Mouse (Mus musculus): ENCODE measurements around the gene Ifit2. TPM values are rescaled to one million over a fixed set of nuclear protein-coding genes. Genes with fewer than 3 reads are reported as not detected.
A peak's percentile ranks its signal among the peaks of the same experiment; 100 is the strongest.
"Not testable (repeated sequence)": the region's sequence is repeated elsewhere in the genome, so short reads cannot be mapped to it uniquely, and the experiment has no call there.

Ifit2 gene
- polyA plus RNA-seq, 1 experiment from 2014 or later, result 10.3 TPM

DNA sequence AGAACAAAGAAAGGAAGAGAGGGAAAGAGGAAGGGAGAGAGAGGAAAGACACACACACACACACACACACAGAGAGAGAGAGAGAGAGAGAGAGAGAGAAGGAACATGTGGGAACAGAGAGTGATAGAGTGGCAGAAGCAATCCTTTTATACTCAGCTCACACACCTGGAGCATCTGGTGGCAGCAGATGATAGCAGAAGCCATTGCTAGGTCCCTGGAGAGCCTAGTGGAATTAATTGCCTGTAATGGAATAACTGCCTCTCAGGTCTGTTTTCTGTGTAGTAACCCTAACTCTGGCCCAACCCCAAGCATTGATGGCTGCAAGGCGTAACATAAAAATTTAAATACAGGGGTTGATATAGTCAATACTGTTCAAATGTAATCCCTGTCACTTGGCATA is 20.6 kb downstream of the Ifit2 start:
- Histone ChIP-seq H3K9me3 (ENCODE audit: control insufficient read depth, low read length) (no peaks in the 10 kb centered on the region), H3K9ac (ENCODE audit: low read depth, low read length) (no peak overlapping the region), H3K27ac (replicated peaks; ENCODE audit: low read depth, low read length) (no peak overlapping the region), H3K36me3 (ENCODE audit: control insufficient read depth, insufficient read depth, low read length) (no peaks in the 10 kb centered on the region; the same call in 1 of the 2 replicates), H3K4me3 (ENCODE audit: low read depth, low read length) (no peak overlapping the region), H3K27me3 (replicated peaks; ENCODE audit: control insufficient read depth, insufficient read depth, low read length) (no peaks in the 10 kb centered on the region), H3K4me2 (ENCODE audit: low read depth, low read length) (no peak overlapping the region), H3K4me1 (ENCODE audit: control insufficient read depth, insufficient read depth, low read length) (peaks cover 7% of the 10 kb centered on the region; the same call in 1 of the 2 replicates)
- 78% methylated on average over 1 of the region's 1 CpGs for WGBS
- peak; percentile 62; the same call in 1 of the 2 replicates for ATAC-seq (ENCODE audit: low read depth)
- DNase-seq (ENCODE audit: low spot score), result no peak

DNA sequence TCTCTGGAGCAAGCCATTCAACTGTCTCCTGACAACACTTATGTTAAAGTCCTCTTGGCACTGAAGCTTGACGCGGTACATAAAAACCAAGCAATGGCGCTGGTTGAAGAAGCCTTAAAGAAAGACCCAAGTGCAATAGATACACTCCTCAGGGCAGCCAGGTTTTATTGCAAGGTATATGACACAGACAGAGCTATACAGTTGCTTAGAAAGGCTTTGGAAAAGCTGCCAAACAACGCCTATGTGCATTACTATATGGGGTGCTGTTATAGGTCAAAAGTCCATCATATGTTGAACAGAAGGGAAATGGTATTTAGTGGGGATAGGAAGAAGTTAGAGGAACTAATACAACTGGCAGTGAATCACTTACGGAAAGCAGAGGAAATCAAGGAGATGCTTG is 23.2 kb downstream of the Ifit2 start:
- Histone ChIP-seq H3K36me3 (ENCODE audit: control insufficient read depth, insufficient read depth, low read length) (no peaks in the 10 kb centered on the region; the same call in 1 of the 2 replicates), H3K4me1 (ENCODE audit: control insufficient read depth, insufficient read depth, low read length) (peaks cover 7% of the 10 kb centered on the region; the same call in 1 of the 2 replicates), H3K9ac (ENCODE audit: low read depth, low read length) (no peak overlapping the region), H3K27ac (replicated peaks; ENCODE audit: low read depth, low read length) (no peak overlapping the region), H3K4me2 (ENCODE audit: low read depth, low read length) (no peak overlapping the region), H3K4me3 (ENCODE audit: low read depth, low read length) (no peak overlapping the region), H3K27me3 (replicated peaks; ENCODE audit: control insufficient read depth, insufficient read depth, low read length) (no peaks in the 10 kb centered on the region), H3K9me3 (ENCODE audit: control insufficient read depth, low read length) (no peaks in the 10 kb centered on the region)
- DNase-seq (ENCODE audit: low spot score), result no peak
- WGBS, result 96% methylated on average over 5 of the region's 5 CpGs
- ATAC-seq (ENCODE audit: low read depth), result no peak

DNA sequence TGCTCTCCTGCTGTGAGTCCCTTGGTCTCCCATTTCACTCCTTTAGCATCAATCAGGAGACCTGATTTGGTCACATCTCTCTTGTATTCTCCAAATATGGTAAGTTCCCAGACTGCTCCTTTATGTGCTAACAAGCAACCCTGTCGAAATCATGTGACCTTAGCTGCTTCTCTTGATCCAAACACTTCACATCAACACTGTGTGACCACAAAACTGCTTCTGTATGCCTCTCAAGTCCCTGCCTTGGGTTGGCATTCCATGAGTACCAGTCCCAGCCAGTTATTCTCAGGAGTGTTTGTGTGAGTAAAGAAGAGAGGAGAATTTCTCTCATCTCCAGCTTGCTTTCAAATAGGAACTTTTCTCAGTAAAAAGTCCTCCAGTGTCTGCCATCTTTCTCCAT is 26.6 kb downstream of the Ifit2 start:
- H3K36me3 ChIP-seq (ENCODE audit: control insufficient read depth, insufficient read depth, low read length), result no peaks in the 10 kb centered on the region; the same call in 1 of the 2 replicates
- H3K4me2 ChIP-seq (ENCODE audit: low read depth, low read length), result no peak overlapping the region
- WGBS, result 59% methylated on average over 1 of the region's 1 CpGs
- H3K4me1 ChIP-seq (ENCODE audit: control insufficient read depth, insufficient read depth, low read length), result no peaks in the 10 kb centered on the region
- no peak overlapping the region for H3K4me3 ChIP-seq (ENCODE audit: low read depth, low read length)
- H3K9me3 ChIP-seq (ENCODE audit: control insufficient read depth, low read length), result no peaks in the 10 kb centered on the region
- ATAC-seq (ENCODE audit: low read depth), result no peak
- H3K27me3 ChIP-seq (replicated peaks; ENCODE audit: control insufficient read depth, insufficient read depth, low read length), result no peaks in the 10 kb centered on the region
- H3K9ac ChIP-seq (ENCODE audit: low read depth, low read length), result no peak overlapping the region
- no peak overlapping the region for H3K27ac ChIP-seq (replicated peaks; ENCODE audit: low read depth, low read length)
- DNase-seq (ENCODE audit: low spot score), result no peak

DNA sequence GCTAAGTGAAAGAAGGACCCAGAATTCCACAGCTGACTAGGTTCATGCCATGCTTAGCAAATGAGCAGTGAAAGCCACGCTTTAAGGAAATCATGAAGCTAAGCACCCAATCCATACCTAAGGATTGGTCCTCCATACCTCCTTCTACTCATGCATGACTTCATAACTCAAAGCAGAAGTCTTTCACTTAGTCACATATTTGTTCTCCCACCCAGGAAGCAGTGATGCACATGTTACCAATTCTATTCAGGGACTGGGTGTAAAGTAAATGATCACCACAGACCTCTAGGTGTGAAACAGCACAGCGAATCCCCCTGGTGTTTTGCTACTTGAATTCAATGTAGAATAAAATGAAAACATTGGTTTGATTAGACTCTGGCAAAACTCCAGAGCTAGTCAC is 32.2 kb downstream of the Ifit2 start:
- 63% methylated on average over 2 of the region's 2 CpGs for WGBS
- H3K9me3 ChIP-seq (ENCODE audit: control insufficient read depth, low read length); H3K4me2 ChIP-seq (ENCODE audit: low read depth, low read length); H3K27me3 ChIP-seq (replicated peaks; ENCODE audit: control insufficient read depth, insufficient read depth, low read length); H3K27ac ChIP-seq (replicated peaks; ENCODE audit: low read depth, low read length); H3K36me3 ChIP-seq (ENCODE audit: control insufficient read depth, insufficient read depth, low read length); H3K9ac ChIP-seq (ENCODE audit: low read depth, low read length); H3K4me1 ChIP-seq (ENCODE audit: control insufficient read depth, insufficient read depth, low read length); H3K4me3 ChIP-seq (ENCODE audit: low read depth, low read length); DNase-seq (ENCODE audit: low spot score); ATAC-seq (ENCODE audit: low read depth): not testable (repeated sequence)

DNA sequence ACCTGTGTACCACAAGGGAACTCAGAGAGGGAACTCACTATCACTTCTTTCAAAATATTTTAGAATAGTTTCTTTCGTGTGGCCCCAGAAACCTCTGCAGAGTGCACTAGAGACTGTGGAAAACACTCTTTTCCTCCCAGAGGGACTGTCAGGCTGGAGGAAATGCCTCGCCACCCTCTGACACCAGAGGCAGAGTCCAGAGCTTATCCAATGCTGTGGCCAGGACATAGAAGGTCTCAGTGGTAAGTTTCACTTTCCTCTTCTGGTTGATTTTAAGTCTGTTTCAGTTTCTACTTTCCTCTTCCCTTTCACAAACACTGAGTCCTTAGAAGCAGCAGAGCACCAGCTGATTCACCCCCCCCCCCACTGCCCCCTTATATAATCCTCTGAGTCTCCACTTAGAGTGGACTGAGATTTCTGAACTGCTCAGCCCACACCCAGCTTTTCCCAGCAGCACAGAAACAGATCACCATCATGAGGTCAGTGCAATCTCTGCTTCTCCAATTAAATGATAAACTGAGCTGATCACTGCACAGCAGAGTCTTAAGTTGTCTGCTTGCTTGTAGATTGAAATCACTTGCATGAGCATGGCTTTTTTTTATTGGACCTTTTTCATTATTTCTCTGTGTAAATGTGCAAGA is 32.8 kb downstream of the Ifit2 start, which contains the start of gene Ifit3:
TSS of gene Ifit3 (plus strand) at position 406 of the 641 bp plus-strand sequence.
- not testable (repeated sequence) for ATAC-seq (ENCODE audit: low read depth); H3K9ac ChIP-seq (ENCODE audit: low read depth, low read length); H3K4me2 ChIP-seq (ENCODE audit: low read depth, low read length); H3K36me3 ChIP-seq (ENCODE audit: control insufficient read depth, insufficient read depth, low read length); DNase-seq (ENCODE audit: low spot score); H3K4me3 ChIP-seq (ENCODE audit: low read depth, low read length); H3K27ac ChIP-seq (replicated peaks; ENCODE audit: low read depth, low read length); H3K27me3 ChIP-seq (replicated peaks; ENCODE audit: control insufficient read depth, insufficient read depth, low read length); H3K9me3 ChIP-seq (ENCODE audit: control insufficient read depth, low read length); H3K4me1 ChIP-seq (ENCODE audit: control insufficient read depth, insufficient read depth, low read length)
- WGBS, result 65% methylated on average over 2 of the region's 2 CpGs

DNA sequence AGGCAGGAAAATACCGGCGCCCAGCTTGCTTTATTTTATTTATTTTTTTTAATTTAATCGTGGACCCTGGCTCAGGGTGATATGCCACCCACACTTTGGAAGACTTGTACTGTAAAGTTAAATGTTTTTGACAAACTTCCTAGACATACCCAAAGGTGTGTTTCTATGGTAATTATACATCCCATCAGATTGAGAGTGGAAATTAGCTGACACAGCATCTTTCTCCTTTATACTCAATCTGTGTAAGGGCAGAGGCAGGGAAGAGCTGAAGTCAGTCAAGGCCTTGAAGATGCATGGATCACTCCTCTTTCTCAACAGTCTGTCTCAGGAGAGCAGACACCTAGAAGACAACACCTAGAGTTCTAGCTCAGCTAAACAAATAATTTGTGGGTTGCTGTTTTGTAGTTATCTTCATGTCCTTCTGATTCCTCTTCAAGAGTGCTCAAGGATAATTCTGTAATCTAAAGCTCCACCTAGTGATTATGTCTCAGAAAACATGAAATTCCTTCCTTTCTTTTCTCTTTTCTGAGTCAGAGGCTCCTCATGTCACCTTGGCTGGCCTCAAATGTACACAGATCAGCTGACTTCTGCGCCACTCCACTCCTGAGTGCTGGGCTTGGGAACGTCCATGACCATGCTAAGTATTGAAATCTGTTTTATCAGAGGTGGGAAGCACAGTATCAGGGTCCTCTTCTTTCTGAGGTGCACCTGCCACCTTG is 35.4 kb downstream of the Ifit2 start:
- not testable (repeated sequence) for H3K27me3 ChIP-seq (replicated peaks; ENCODE audit: control insufficient read depth, insufficient read depth, low read length); H3K4me3 ChIP-seq (ENCODE audit: low read depth, low read length); ATAC-seq (ENCODE audit: low read depth); H3K4me1 ChIP-seq (ENCODE audit: control insufficient read depth, insufficient read depth, low read length); H3K27ac ChIP-seq (replicated peaks; ENCODE audit: low read depth, low read length); H3K9ac ChIP-seq (ENCODE audit: low read depth, low read length); H3K9me3 ChIP-seq (ENCODE audit: control insufficient read depth, low read length); H3K4me2 ChIP-seq (ENCODE audit: low read depth, low read length); H3K36me3 ChIP-seq (ENCODE audit: control insufficient read depth, insufficient read depth, low read length); DNase-seq (ENCODE audit: low spot score)
- WGBS, result 79% methylated on average over 5 of the region's 5 CpGs

DNA sequence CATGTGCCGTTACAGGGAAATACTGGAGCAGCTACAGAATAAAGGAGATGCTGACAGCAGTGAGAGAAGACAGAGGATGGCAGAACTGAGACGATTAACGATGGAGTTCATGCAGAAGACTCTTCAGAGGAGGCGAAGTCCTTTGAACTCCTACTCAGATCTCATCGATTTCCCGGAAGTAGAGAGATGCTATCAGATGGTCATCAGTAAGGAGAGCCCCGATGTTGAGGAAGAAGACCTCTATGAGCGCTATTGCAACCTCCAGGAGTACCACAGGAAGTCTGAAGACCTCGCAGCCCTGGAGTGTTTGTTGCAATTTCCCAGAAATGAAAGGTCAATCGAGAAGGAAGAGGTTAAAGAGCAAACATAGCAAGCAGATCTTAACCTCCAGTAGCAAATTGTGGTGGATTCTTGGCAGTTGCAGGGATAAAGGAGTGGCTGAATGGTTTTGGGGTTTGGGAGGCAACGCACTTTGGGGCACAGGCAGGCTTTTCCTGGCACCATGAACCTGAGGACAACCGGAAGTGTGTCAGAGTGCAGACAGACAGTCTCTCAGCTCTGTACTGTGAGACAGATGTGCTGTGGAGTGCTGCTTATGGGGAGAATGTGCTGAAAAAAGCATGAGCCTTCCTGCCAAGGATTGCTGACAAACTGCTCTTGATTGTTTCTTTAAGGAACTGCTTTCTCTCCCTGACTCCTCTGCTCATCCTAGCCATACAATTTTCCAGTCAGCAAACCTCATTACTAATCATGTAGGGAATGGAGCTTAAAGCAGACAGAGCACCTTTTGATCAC is 37.6 kb downstream of the Ifit2 start:
- not testable (repeated sequence) for H3K9me3 ChIP-seq (ENCODE audit: control insufficient read depth, low read length); H3K27me3 ChIP-seq (replicated peaks; ENCODE audit: control insufficient read depth, insufficient read depth, low read length); H3K4me1 ChIP-seq (ENCODE audit: control insufficient read depth, insufficient read depth, low read length); H3K9ac ChIP-seq (ENCODE audit: low read depth, low read length); H3K4me3 ChIP-seq (ENCODE audit: low read depth, low read length); H3K4me2 ChIP-seq (ENCODE audit: low read depth, low read length); ATAC-seq (ENCODE audit: low read depth); H3K36me3 ChIP-seq (ENCODE audit: control insufficient read depth, insufficient read depth, low read length)
- H3K27ac ChIP-seq (replicated peaks; ENCODE audit: low read depth, low read length), result peak overlapping the region; percentile 30; the same call in 1 of the 2 replicates
- DNase-seq (ENCODE audit: low spot score), result peak; percentile 81
- 66% methylated on average over 6 of the region's 12 CpGs for WGBS

DNA sequence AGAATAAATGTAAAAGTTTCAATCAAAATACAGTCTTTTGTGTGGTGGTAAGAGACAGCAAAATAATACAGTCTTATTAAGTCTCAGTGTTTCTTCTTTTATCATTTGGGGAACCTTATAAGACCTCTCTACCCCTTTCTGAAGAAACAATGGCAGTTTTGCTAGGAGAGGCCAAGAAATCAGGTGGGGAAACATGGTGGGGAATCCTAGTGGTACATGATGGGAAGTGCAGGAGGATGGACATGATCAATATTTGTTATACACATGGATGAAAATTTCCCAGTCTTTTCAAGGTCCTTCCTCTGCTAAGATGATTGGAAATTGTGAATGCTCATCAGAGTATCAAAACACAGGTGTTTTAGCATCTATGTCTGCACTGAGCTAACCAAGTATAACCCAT is 38.5 kb downstream of the Ifit2 start:
- no peak overlapping the region for H3K9ac ChIP-seq (ENCODE audit: low read depth, low read length)
- no peak overlapping the region for H3K4me2 ChIP-seq (ENCODE audit: low read depth, low read length)
- H3K36me3 ChIP-seq (ENCODE audit: control insufficient read depth, insufficient read depth, low read length), result no peaks in the 10 kb centered on the region
- no peak overlapping the region for H3K4me3 ChIP-seq (ENCODE audit: low read depth, low read length)
- no peaks in the 10 kb centered on the region for H3K27me3 ChIP-seq (replicated peaks; ENCODE audit: control insufficient read depth, insufficient read depth, low read length)
- no peaks in the 10 kb centered on the region for H3K9me3 ChIP-seq (ENCODE audit: control insufficient read depth, low read length)
- no peaks in the 10 kb centered on the region for H3K4me1 ChIP-seq (ENCODE audit: control insufficient read depth, insufficient read depth, low read length)
- no peak for ATAC-seq (ENCODE audit: low read depth)
- no peak overlapping the region for H3K27ac ChIP-seq (replicated peaks; ENCODE audit: low read depth, low read length)
- DNase-seq (ENCODE audit: low spot score), result no peak

Measured in embryonic facial prominence, embryonic 14.5 days (tissue).